Mouse (Mus musculus) layer of hippocampus, adult 18-20 months (tissue): Measurements from ENCODE around the gene Rabl6. TPM values are rescaled to one million over a fixed set of nuclear protein-coding genes. Genes with fewer than 3 reads are reported as not detected.
"Not testable (repeated sequence)": the region's sequence is repeated elsewhere in the genome, so short reads cannot be mapped to it uniquely, and the experiment has no call there.

Source experiments
- DNase-seq, 2 experiments: peaks; one replicate each; pipeline ENCODE4 v3.0.0; 2022; ENCODE audit warnings: low spot score in 2 of 2
- total RNA-seq, 2 experiments: library from RNA; stranded (reverse); gene quantifications; 2 replicates each; pipeline ENCODE4 v1.2.3; 2021

The Rabl6 gene
- total RNA-seq, 2 experiments from 2014 or later: 150 to 155 TPM

GRCm38 (mm10) chr2:25576028-25576850 is 32.1 kb downstream of the Rabl6 start:
- peak in 1 of 2 experiments; percentile 39 for DNase-seq

DNA sequence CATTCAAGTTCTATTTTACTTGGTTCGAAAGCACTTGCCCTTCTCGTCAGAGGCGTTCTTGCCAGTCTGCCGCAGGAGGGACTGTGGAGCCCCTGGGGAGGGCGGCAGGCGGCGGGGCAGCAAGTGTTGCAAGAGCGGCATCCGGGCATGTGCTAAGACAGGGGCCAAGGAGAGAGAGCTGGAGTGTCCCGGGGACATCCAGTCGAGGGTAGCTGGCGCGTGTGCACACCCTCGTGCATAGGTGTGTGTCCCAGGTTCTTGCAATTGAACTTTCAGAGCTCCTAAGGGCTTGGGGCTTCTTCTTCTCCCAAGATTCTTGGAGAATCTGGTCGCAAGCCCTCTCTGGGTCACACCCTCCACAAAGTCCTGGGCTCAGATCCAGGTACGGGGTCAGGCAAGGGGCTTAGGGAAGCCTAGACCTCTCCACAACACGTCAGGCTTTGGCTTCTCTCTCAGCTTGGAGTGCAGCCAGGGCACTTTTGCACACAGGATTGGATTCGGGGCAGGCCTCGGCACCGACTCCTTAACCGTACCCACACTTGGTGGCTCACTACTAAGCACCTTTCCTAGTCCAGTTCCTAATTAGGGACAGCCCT is 32.8 kb downstream of the Rabl6 start:
- DNase-seq: peak in 1 of 2 experiments; percentile 40

- DNase-seq: peak; percentile 97 to 98
These were observed 33.5 kb downstream of the Rabl6 start, which contains the start of the genes Mamdc4 and Phpt1 for GRCm38 (mm10) chr2:25574579-25575431. TSS of gene Mamdc4 (minus strand) at chr2:25574845. TSS of gene Phpt1 (minus strand) at chr2:25575224.

DNA sequence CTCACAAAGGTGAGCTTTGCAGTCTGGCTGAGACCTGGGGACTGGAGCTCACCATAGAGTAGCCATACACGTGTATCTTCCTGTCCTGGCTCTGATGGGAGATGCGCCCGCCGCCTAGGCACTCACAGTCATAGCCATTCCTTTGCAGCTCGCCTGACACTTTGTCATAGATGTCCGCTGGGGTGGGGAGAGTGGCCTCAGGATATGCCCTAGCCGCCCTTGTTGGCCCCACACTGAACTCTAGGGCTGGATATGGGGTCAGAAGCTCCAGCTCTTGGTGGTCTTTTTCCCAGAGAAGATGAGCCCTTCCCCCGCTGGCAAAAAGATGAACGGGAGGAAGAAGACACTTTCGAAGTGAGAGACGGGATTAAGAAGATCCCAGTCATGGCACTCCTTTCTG is 34.2 kb downstream of the Rabl6 start:
- no peak for DNase-seq

DNA sequence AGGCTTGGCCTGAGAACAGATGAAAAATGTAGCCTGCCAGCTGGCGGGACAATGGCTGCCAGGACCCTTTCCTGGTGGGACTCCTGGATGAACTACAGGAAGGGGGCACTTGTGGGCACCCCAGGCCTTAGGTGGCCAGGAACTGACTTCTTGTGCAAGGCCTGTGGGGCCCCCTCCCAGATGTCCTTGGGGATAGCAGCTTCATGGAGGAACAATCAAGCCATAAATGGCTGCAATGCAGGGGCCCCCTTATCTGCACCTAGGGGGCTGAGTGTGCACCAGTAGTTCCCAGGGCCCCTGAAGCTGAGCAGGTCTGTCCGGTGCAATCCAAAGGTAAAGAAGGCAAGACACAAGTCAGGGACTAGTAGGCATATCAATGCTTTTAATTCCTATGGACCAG is 35.3 kb downstream of the Rabl6 start:
- no peak for DNase-seq

DNA sequence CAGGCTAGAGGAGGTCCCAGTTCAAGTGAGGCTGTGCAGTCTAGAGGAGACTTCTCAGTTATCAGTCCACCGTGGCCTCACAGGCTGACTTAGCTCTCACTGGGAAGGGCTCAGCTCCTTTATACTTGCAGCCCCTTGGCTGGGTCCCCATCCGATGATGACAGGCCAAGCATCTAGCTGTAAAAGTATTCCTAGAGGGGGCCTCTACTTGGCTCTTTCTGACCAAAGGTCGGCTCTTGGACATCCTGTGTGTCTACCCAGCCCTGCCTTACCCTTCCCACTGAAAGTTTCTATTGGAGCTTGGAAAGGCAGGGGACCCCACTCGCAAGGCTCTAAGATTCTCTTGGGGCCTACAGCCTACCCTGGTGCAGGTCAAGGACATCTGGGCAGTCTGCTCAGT is 37.1 kb downstream of the Rabl6 start:
- DNase-seq: no peak

DNA sequence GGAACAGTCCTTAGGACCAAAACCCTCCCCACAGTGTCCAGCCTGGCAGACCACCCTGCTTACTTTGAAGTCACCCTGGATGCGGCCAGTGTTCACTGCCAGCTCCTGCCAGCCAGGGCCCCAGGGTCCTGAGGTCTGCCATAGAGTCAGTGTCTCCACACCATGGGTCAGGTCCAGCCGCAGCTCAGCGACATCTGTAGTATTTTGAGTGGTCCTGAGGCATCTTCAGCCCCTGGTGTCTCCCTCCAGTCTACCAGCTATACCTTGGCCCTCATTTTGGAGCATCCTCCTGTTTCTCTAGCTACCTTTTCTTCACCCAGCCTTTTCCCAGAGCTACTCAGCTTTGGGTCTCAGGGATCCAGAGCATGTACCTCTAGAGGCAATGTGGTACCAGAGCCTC is 39.0 kb downstream of the Rabl6 start:
- DNase-seq: no peak

- DNase-seq: no peak
These were observed 39.8 kb downstream of the Rabl6 start for GRCm38 (mm10) chr2:25568473-25569019.

GRCm38 (mm10) chr2:25566558-25566957 is 41.8 kb downstream of the Rabl6 start:
- DNase-seq: no peak

GRCm38 (mm10) chr2:25565741-25566140 is 42.6 kb downstream of the Rabl6 start:
- no peak for DNase-seq

GRCm38 (mm10) chr2:25561946-25562345 is 46.4 kb downstream of the Rabl6 start:
- no peak for DNase-seq

DNA sequence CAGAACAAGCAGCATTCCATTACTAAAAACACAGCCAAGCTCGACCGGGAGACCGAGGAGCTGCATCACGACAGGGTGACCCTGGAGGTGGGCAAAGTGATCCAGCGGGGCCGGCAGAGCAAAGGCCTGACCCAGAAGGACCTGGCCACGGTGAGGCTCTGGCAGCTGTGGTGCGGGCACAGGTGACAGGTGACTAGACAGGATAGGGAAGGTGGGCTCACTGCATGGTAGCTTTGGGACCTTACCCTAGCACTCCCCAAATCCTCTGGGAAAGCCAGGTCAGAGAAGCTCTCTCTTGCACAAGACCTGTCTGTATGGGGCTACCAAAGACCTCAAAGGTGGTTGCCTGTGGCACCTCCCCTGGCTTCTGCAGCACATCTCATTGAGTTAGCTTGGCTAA is 47.8 kb downstream of the Rabl6 start:
- no peak for DNase-seq

- DNase-seq: no peak
These were observed 49.5 kb downstream of the Rabl6 start for GRCm38 (mm10) chr2:25558774-25559173.

DNA sequence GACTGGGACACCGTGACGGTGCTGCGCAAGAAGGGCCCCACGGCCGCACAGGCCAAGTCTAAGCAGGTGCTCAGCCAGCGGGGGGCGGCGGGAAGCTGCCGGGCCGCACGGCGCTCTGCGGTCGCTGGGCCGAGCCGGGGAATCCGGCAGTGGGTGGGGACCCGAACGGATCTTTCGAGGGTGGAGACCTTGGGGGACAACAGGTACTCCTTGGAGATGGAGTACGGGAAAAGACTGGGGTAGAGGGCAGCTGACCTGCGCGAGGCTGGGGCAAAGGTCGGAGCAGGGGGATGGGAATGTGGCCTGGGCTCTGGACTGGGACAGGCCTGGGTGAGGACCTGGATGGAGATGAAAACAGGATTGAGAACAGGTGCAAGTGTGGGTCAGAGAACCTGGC is 50.4 kb downstream of the Rabl6 start:
- DNase-seq: no peak

GRCm38 (mm10) chr2:25557221-25557963 is 50.9 kb downstream of the Rabl6 start, which contains the start of gene Edf1:
TSS of gene Edf1 (plus strand) at chr2:25557847.
- DNase-seq: peak; percentile 95 to 96

GRCm38 (mm10) chr2:25556296-25556695 is 52.0 kb downstream of the Rabl6 start:
- no peak for DNase-seq

- not testable (repeated sequence) for DNase-seq
These were observed 52.8 kb downstream of the Rabl6 start for GRCm38 (mm10) chr2:25555479-25555878.

DNA sequence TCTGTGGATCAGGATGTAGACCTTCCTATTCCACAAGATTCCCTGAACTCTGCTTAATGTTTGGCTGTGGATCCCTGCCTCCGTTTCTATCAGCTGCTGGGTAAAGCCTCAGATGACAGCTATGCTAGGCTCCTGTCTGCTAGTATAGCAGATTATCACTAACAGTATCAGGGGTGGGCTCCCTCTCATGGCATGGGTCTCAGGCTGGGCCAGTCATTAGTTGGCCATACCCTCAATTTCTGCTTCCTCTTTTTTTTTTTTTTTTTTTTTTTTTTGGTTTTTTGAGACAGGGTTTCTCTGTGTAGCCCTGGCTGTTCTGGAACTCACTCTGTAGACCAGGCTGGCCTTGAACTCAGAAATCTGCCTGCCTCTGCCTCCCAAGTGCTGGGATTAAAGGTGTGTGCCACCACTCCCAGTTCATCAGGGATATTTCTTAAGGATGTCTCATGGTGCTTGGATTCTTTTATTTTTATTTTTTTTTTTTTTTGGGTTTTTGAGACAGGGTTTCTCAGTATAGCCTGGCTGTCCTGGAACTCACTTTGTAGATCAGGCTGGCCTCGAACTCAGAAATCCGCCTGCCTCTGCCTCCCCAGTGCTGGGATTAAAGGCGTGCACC is 55.0 kb downstream of the Rabl6 start:
- DNase-seq: not testable (repeated sequence)

- peak in 1 of 2 experiments; percentile 62 for DNase-seq
These were observed 57.1 kb downstream of the Rabl6 start for GRCm38 (mm10) chr2:25551186-25551585.
